ENCODE assay signal across 11 mouse cellular contexts in the genomic region with DNA sequence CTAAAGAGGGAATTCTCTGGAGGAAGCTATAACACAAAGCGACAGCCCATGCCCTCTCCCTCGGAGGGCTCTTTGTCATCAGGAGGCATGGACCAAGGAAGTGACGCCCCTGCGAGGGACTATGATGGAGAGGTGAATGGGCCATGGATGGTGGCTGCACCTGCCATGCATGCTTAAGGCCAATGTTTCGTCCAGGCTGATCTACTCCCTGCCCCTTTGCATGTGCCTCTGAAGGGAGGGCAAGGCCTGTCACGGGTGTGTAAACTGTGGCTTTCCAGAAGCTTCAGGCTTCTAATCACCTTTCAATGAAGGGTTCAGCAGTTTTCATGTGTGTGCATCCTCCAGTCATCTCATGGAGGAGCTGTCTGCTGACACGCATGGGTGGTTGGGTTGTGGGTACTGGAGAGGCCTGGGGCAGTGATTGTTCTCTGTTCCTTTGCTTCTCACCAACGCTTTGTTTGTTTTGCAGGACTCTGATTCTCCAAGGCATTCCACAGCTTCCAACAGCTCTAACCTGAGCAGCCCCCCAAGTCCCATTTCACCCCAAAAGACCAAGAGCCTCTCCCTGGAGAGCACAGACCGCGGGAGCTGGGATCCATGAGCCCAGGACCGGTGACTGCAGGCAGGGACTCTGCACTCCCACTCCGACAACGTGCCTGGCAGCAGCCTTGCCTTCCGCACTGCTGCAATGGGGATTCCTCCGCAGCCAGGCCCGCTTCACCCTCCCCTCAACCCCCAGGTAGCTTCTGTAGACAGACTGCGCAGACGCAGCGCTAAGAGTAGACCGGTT.
"Had no signal": no experiment of that assay in that cellular context is flagged by ENCODE, and none has a peak within 500 bp of the region (broad histone marks: within the 10 kb centered on the region; RNA-seq: fewer than 3 reads in every experiment).

No protein-coding gene starts in this region.

- H3K4me3 ChIP-seq: limb, embryonic 13.5 days; midbrain, embryonic 15.5 days; neural tube, embryonic 13.5 days had no signal

- H3K27ac ChIP-seq: limb, embryonic 13.5 days; liver, embryonic 14.5 days; midbrain, embryonic 15.5 days; neural tube, embryonic 13.5 days had no signal

- H3K27me3 ChIP-seq: limb, embryonic 13.5 days; midbrain, embryonic 15.5 days; neural tube, embryonic 13.5 days had no signal

- ATAC-seq: intestine, embryonic 16.5 days; midbrain, embryonic 15.5 days had no signal

- H3K4me1 ChIP-seq: limb, embryonic 13.5 days; midbrain, embryonic 15.5 days; neural tube, embryonic 13.5 days had no signal

- DNase-seq: kidney, postnatal 10 days; lung, adult 18-20 months; lung, postnatal 36 days; right cerebral cortex, adult 18-20 months; right cerebral cortex, postnatal 25 days; thymus, postnatal 4 days had no signal

- H3K9ac ChIP-seq: limb, embryonic 13.5 days; liver, embryonic 14.5 days; midbrain, embryonic 15.5 days; neural tube, embryonic 13.5 days had no signal

- H3K9me3 ChIP-seq: limb, embryonic 13.5 days; midbrain, embryonic 15.5 days; neural tube, embryonic 13.5 days had no signal

- H3K4me2 ChIP-seq: limb, embryonic 13.5 days; midbrain, embryonic 15.5 days; neural tube, embryonic 13.5 days had no signal
